Mouse (Mus musculus): ENCODE results near the gene Ift43.

Ift43 gene

GRCm38 (mm10) chr12:86174369-86174768, 92.0 kb downstream of the Ift43 start:
- no peak for DNase-seq (ENCODE audit: low spot score)

DNA sequence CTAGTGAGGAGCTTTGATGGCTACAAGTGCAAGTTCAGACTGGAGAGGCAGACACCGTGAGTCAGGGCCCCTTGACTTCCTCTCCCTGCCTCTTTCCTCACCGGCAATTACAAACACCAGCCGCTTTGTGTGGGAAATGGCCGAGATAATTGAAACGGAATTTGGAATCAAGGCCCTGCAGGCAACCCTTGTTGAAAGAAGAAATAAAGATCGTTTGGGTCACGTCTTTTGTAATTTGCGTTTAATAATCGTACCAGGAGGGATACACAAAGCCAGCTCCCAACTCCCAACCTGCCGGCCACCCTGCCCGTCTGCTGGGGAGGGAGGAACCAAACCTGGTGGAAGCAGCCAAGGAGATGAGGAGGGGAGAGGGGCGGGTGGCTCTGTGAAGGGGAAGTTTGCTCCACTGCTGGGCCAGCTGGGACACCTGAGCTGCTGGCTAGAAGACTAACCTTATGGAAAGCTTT, 93.2 kb downstream of the Ift43 start:
- no peak for DNase-seq (ENCODE audit: low spot score)

- DNase-seq (ENCODE audit: low spot score): no peak
Observed at GRCm38 (mm10) chr12:86176675-86177339, 94.5 kb downstream of the Ift43 start.

DNA sequence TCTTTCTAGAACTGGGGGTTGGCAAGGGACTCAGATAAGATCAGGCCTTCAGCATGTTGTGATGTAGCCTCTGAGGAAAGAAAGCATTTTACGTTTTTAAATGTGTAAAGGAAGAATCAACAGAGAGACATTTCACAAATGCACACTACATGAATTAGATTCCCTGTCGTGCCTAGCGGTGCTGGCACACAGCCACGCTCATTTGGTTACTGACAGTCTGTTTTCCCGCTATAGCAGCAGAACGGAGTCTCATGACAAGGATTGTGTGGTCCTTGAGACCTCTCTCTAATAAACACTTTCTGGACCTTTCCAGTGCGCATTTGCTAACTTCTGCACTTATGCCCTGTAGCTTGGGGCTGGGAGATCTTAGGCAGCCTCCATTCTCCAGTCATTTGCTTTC, 96.9 kb downstream of the Ift43 start:
- no peak for DNase-seq (ENCODE audit: low spot score)

DNA sequence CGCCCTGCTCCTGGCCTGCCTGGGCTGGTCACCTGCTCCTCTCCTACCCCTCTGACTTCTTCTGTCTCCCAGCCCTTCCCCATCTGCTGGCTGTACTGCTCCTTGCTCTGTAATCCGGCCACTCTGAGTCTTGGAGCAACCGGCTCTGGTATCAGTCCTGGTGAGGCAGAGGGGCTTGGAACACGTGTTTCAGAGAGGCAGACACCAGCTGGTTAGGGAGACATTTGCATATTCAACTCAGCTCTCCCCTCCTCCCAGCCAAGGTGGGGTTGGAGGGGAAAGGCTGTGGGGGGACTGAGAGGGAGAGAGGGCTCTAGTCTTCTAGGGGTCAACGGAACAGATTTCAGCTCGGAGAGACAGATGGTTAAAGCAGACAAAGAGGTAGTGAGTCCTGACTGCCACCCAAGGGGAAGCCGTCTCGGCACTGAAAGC, 99.0 kb downstream of the Ift43 start:
- DNase-seq (ENCODE audit: low spot score): no peak

GRCm38 (mm10) chr12:86181879-86182278, 99.5 kb downstream of the Ift43 start:
- no peak for DNase-seq (ENCODE audit: low spot score)

DNA sequence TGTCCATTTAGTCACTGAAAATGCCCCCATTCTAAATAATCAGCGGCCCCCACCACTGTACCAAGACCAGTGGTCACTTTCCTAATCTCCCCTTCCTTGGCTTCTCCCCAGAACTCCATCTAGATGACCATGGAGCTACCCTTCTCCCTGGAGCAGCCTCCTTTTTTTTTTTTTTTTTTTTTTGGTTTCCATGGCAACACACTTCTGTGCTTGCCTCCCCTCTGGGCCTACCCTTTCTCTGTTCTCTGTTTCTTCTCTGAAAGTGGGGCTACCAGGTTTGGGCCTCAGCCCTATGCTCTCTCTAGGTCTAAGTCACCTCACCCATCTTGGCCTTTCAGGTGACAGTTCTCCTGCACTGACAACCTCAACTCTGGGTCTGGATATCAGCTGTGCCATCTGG, 100.1 kb downstream of the Ift43 start:
- DNase-seq (ENCODE audit: low spot score): no peak

- no peak for DNase-seq (ENCODE audit: low spot score)
Observed at GRCm38 (mm10) chr12:86188161-86188560, 105.8 kb downstream of the Ift43 start.

GRCm38 (mm10) chr12:86189601-86190323, 107.4 kb downstream of the Ift43 start:
- no peak for DNase-seq (ENCODE audit: low spot score)

- DNase-seq (ENCODE audit: low spot score): no peak
Observed at GRCm38 (mm10) chr12:86192036-86192449, 109.7 kb downstream of the Ift43 start.

DNA sequence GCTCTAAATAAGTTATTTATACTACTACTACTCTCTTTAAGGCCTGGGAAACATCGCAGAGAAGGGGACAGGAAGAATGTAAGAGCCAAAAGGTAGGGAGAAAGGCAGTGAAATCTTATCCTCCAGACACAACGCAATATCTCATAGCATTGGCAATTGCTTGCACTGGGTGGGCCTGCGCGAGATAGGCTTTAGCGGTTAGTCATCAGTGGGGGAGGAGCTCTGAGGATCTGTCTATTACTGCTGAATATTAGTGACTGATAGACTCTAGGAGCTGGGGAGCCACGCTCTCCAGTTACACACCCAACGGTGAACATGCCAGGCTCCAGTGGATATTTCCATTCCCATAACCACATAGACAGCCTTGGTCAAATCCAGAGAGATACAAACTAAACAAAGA, 114.6 kb downstream of the Ift43 start:
- DNase-seq (ENCODE audit: low spot score): no peak

GRCm38 (mm10) chr12:86203443-86204057, 121.2 kb downstream of the Ift43 start:
- no peak for DNase-seq (ENCODE audit: low spot score)

DNA sequence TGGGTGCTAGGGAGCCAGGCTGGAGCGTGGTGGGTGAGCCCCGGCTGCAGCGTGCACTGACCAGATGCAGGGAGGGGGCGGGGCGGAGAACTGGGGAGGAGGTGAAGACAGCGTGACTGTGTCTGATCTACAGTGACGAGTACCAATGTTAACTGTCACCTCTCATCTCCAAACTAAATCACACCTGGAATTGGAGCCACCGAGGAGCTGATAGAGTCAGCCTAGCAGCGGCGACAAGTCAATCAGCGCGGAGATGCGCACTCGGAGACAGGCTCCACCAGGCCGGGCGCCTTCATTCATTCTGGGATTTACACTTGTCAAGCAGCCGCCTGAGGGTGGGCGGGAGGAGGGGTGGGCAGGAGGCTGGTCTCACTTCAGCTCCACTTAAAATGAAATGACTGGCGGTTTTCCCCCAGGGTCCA, 128.8 kb downstream of the Ift43 start:
- no peak for DNase-seq (ENCODE audit: low spot score)

All from adipocyte (in vitro differentiated cells).